Mouse (Mus musculus): ENCODE measurements at regions not wholly inside any gene's neighbourhood (a gene's known extent, or its start where the extent isn't known, plus 50 kb on each side); places are given as distances from the start of the nearest gene placed in this dataset.

GRCm38 (mm10) chr10:117478202-117478930, 98.6 kb upstream of the Cpsf6 start:
- WGBS, result 81% methylated on average over 23 of the region's 23 CpGs
- Histone ChIP-seq H3K9me3 (replicated peaks; ENCODE audit: control insufficient read depth, low read length) (0 out of 2 replicates have a peak, but pooled peaks cover 6% of the 10 kb centered on the region), H3K4me3 (replicated peaks; ENCODE audit: low read length) (no peak overlapping the region), H3K9ac (ENCODE audit: low read length) (no peak overlapping the region), H3K27ac (ENCODE audit: low read length) (no peak overlapping the region), H3K36me3 (ENCODE audit: control insufficient read depth, insufficient read depth, low read length) (no peaks in the 10 kb centered on the region), H3K4me1 (ENCODE audit: control insufficient read depth, insufficient read depth, low read length) (no peaks in the 10 kb centered on the region), H3K4me2 (ENCODE audit: low read depth, low read length) (no peak overlapping the region), H3K27me3 (ENCODE audit: control insufficient read depth, insufficient read depth, low read length) (no peaks in the 10 kb centered on the region)
- no peak for ATAC-seq (ENCODE audit: insufficient read depth, low FRiP score)

DNA sequence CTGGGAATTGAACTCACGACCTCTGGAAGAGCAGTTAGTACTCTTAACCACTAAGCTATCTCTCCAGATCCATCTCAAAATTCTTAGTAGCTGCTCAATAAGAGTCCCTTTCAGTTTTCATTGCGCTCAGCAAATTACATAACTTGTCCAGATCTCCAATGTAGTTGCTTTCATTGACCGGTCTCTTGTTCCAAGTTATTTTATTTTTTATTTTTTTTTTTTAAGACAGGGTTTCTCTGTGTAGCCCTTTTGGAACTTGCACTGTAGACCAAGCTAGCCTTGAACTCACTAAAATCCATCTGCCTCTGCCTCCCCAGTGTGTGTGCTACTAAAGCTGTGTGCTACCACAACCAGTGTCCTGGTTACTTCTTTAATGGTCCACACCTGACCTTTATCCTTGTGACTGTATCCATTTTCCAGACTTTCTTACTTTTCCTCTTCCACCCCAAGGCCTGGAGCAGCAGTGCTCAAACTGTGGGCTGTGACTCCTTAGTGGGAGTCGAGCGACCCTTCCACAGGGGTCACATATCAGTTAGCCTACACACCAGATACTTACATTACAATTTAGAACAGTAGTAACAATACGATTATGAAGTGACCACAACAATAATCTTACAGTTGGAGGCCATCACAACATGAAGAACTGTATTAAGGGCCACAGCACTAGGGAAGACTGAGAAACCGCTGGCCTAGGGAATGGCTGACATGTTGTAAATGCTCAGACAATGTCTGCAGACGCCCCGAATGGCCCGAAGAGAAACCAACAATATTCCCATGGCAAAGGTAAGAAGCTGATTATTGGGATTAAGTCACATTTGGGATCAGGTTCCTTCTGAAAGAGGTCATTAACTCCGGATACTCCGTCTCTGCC, 97.8 kb upstream of the Cpsf6 start:
- Histone ChIP-seq H3K4me1 (ENCODE audit: control insufficient read depth, insufficient read depth, low read length) (no peaks in the 10 kb centered on the region), H3K27ac (ENCODE audit: low read length) (no peak overlapping the region), H3K9ac (ENCODE audit: low read length) (no peak overlapping the region), H3K9me3 (replicated peaks; ENCODE audit: control insufficient read depth, low read length) (0 out of 2 replicates have a peak, but pooled peaks cover 6% of the 10 kb centered on the region), H3K4me3 (replicated peaks; ENCODE audit: low read length) (no peak overlapping the region), H3K27me3 (ENCODE audit: control insufficient read depth, insufficient read depth, low read length) (no peaks in the 10 kb centered on the region), H3K36me3 (ENCODE audit: control insufficient read depth, insufficient read depth, low read length) (no peaks in the 10 kb centered on the region), H3K4me2 (ENCODE audit: low read depth, low read length) (no peak overlapping the region)
- 90% methylated on average over 12 of the region's 12 CpGs for WGBS
- no peak for ATAC-seq (ENCODE audit: insufficient read depth, low FRiP score)

DNA sequence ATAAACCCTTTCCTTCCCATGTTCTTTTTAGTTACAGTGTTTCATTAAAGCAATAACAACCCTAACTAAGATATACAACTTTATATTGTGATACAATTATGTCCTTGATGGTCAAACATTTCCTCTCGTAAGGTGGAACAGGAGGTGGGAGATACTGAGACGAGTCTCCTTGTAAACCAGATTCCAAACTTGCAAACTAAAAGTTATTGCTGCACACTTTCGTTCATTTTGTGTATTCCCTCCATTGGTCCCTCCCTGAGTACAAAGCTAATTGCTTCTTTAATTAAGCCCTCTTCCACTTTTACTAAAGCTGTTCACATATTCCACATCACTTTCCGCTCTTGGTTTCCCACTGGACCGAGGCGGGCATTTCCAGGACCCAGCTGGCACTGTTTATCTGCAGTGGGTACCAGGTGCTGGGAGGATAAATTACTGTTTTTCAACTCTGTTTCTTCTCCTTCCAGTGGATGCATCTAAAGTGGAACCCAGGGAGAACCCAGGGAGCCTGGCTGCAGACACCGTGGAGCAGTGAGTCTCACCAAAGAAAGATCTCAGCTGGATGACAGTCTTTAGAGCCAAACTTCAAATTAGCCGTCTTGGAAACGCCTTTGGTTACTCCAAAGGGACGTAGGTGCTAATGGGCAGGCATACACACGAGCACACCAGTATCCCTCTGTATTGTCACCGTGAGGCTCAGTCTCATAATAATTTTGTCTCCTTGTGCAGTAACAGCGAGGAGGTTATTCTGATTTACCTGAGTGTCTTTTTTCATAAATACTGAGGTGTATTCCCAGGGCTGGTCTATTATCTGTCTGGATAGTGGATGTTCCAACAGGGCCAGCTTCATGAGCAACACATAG, 95.5 kb upstream of the Cpsf6 start:
- no peak for ATAC-seq (ENCODE audit: insufficient read depth, low FRiP score)
- 86% methylated on average over 13 of the region's 13 CpGs for WGBS

DNA sequence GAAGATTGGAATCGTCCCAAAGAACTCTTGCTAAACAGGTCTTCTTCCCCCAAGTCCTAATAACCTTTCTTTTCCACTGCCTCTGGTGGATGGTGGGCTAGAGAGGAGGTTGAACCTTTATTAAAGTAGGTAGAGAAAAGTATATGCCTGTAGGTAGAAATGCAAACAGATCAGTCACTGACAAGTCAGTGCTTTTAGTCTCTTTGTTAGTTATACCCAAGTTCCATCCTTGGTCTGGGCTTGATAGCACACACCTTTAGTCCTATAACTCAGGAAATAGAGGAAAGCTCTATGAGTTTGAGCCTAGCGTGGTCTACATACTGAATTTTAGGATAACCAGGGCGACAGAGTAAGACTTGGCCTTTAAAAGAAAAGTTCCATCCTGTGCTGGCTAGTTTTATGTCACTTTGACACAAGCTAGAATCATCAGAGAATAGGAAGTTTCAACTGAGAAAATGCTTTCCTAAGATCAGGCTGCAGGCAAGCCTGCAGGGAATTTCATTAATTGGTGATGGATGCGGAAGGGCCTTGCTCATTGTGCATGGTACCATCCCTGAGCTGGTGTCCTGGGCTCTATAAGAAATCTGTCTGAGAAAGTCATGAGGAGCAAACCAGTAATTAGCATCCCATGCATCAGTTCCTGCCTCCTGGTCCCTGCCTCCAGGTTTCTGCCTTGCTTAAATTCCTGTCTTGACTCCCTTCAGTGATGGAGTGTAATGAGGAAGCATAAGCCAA, 94.7 kb upstream of the Cpsf6 start:
- H3K9me3 ChIP-seq (replicated peaks; ENCODE audit: control insufficient read depth, low read length), result 0 out of 2 replicates have a peak, but pooled peaks cover 6% of the 10 kb centered on the region
- no peak overlapping the region for H3K27ac ChIP-seq (ENCODE audit: low read length)
- no peak overlapping the region for H3K4me2 ChIP-seq (ENCODE audit: low read depth, low read length)
- H3K36me3 ChIP-seq (ENCODE audit: control insufficient read depth, insufficient read depth, low read length), result no peaks in the 10 kb centered on the region
- no peaks in the 10 kb centered on the region for H3K27me3 ChIP-seq (ENCODE audit: control insufficient read depth, insufficient read depth, low read length)
- H3K4me1 ChIP-seq (ENCODE audit: control insufficient read depth, insufficient read depth, low read length), result no peaks in the 10 kb centered on the region
- H3K4me3 ChIP-seq (replicated peaks; ENCODE audit: low read length), result no peak overlapping the region
- H3K9ac ChIP-seq (ENCODE audit: low read length), result no peak overlapping the region
- ATAC-seq (ENCODE audit: insufficient read depth, low FRiP score), result no peak
- WGBS, result 91% methylated on average over 4 of the region's 4 CpGs

More for the DNA sequence above, 95.5 kb upstream of the Cpsf6 start:
- Histone ChIP-seq H3K27me3 (ENCODE audit: control insufficient read depth, insufficient read depth, low read length) (no peaks in the 10 kb centered on the region), H3K4me3 (replicated peaks; ENCODE audit: low read length) (no peak overlapping the region), H3K36me3 (ENCODE audit: control insufficient read depth, insufficient read depth, low read length) (no peaks in the 10 kb centered on the region), H3K4me1 (ENCODE audit: control insufficient read depth, insufficient read depth, low read length) (no peaks in the 10 kb centered on the region), H3K9ac (ENCODE audit: low read length) (no peak overlapping the region), H3K4me2 (ENCODE audit: low read depth, low read length) (no peak overlapping the region), H3K27ac (ENCODE audit: low read length) (no peak overlapping the region), H3K9me3 (replicated peaks; ENCODE audit: control insufficient read depth, low read length) (0 out of 2 replicates have a peak, but pooled peaks cover 6% of the 10 kb centered on the region)

GRCm38 (mm10) chr10:117473471-117473870, 93.7 kb upstream of the Cpsf6 start:
- H3K27me3 ChIP-seq (ENCODE audit: control insufficient read depth, insufficient read depth, low read length), result no peaks in the 10 kb centered on the region
- no peak for ATAC-seq (ENCODE audit: insufficient read depth, low FRiP score)
- H3K9ac ChIP-seq (ENCODE audit: low read length), result no peak overlapping the region
- H3K27ac ChIP-seq (ENCODE audit: low read length), result no peak overlapping the region
- 0 out of 2 replicates have a peak, but pooled peaks cover 6% of the 10 kb centered on the region for H3K9me3 ChIP-seq (replicated peaks; ENCODE audit: control insufficient read depth, low read length)
- H3K4me3 ChIP-seq (replicated peaks; ENCODE audit: low read length), result no peak overlapping the region
- no peak overlapping the region for H3K4me2 ChIP-seq (ENCODE audit: low read depth, low read length)
- H3K36me3 ChIP-seq (ENCODE audit: control insufficient read depth, insufficient read depth, low read length), result no peaks in the 10 kb centered on the region
- 93% methylated on average over 4 of the region's 4 CpGs for WGBS
- H3K4me1 ChIP-seq (ENCODE audit: control insufficient read depth, insufficient read depth, low read length), result no peaks in the 10 kb centered on the region

- H3K9me3 ChIP-seq (replicated peaks; ENCODE audit: control insufficient read depth, low read length), result 0 out of 2 replicates have a peak, but pooled peaks cover 6% of the 10 kb centered on the region
- no peak overlapping the region for H3K27ac ChIP-seq (ENCODE audit: low read length)
- no peaks in the 10 kb centered on the region for H3K36me3 ChIP-seq (ENCODE audit: control insufficient read depth, insufficient read depth, low read length)
- H3K4me1 ChIP-seq (ENCODE audit: control insufficient read depth, insufficient read depth, low read length), result no peaks in the 10 kb centered on the region
- H3K9ac ChIP-seq (ENCODE audit: low read length), result no peak overlapping the region
- ATAC-seq (ENCODE audit: insufficient read depth, low FRiP score), result no peak
- WGBS, result 78% methylated on average over 4 of the region's 4 CpGs
- no peaks in the 10 kb centered on the region for H3K27me3 ChIP-seq (ENCODE audit: control insufficient read depth, insufficient read depth, low read length)
- H3K4me3 ChIP-seq (replicated peaks; ENCODE audit: low read length), result no peak overlapping the region
- H3K4me2 ChIP-seq (ENCODE audit: low read depth, low read length), result no peak overlapping the region
Measured at GRCm38 (mm10) chr10:117472568-117472930, 92.7 kb upstream of the Cpsf6 start.

- H3K4me1 ChIP-seq (ENCODE audit: control insufficient read depth, insufficient read depth, low read length), result no peaks in the 10 kb centered on the region
- H3K36me3 ChIP-seq (ENCODE audit: control insufficient read depth, insufficient read depth, low read length), result no peaks in the 10 kb centered on the region
- no peak overlapping the region for H3K27ac ChIP-seq (ENCODE audit: low read length)
- 36% methylated on average over 11 of the region's 11 CpGs for WGBS
- 0 out of 2 replicates have a peak, but pooled peaks cover 6% of the 10 kb centered on the region for H3K9me3 ChIP-seq (replicated peaks; ENCODE audit: control insufficient read depth, low read length)
- no peak overlapping the region for H3K4me2 ChIP-seq (ENCODE audit: low read depth, low read length)
- H3K27me3 ChIP-seq (ENCODE audit: control insufficient read depth, insufficient read depth, low read length), result no peaks in the 10 kb centered on the region
- no peak for ATAC-seq (ENCODE audit: insufficient read depth, low FRiP score)
- H3K9ac ChIP-seq (ENCODE audit: low read length), result no peak overlapping the region
- H3K4me3 ChIP-seq (replicated peaks; ENCODE audit: low read length), result no peak overlapping the region
Measured at GRCm38 (mm10) chr10:117471818-117472567, 92.2 kb upstream of the Cpsf6 start.
